Mouse (Mus musculus): ENCODE data around the gene Ube2e1. TPM values are rescaled to one million over a fixed set of nuclear protein-coding genes. Genes with fewer than 3 reads are reported as not detected.

Ube2e1 gene
- polyA plus RNA-seq, 1 experiment from 2014 or later = 41.1 TPM

GRCm38 (mm10) chr14:18301591-18301990, 30.1 kb downstream of the Ube2e1 start:
- H3K27ac ChIP-seq (ENCODE audit: low read depth, low read length) = no peak overlapping the region
- peaks cover 3% of the 10 kb centered on the region; the same call in 1 of the 2 replicates for H3K36me3 ChIP-seq (ENCODE audit: control insufficient read depth, insufficient read depth, low read length)
- ATAC-seq (replicated peaks; ENCODE audit: low FRiP score) (no peak), DNase-seq (ENCODE audit: low spot score) (no peak)
- no peaks in the 10 kb centered on the region for H3K27me3 ChIP-seq (replicated peaks; ENCODE audit: control insufficient read depth, insufficient read depth, low read length)
- H3K4me2 ChIP-seq = no peak overlapping the region
- H3K9ac ChIP-seq (ENCODE audit: low read depth, low read length) = no peak overlapping the region
- H3K9me3 ChIP-seq (ENCODE audit: control insufficient read depth, low read length) = no peaks in the 10 kb centered on the region
- no peaks in the 10 kb centered on the region; the same call in 1 of the 2 replicates for H3K4me1 ChIP-seq (replicated peaks; ENCODE audit: control insufficient read depth, insufficient read depth, low read length)
- 57% methylated on average over 3 of the region's 3 CpGs for WGBS
- no peak overlapping the region for H3K4me3 ChIP-seq (ENCODE audit: low read depth, low read length)

- no peak overlapping the region for H3K4me3 ChIP-seq (ENCODE audit: low read depth, low read length)
- DNase-seq (ENCODE audit: low spot score) (no peak), ATAC-seq (replicated peaks; ENCODE audit: low FRiP score) (no peak)
- H3K27me3 ChIP-seq (replicated peaks; ENCODE audit: control insufficient read depth, insufficient read depth, low read length) = no peaks in the 10 kb centered on the region
- WGBS = 91% methylated on average over 2 of the region's 2 CpGs
- H3K9ac ChIP-seq (ENCODE audit: low read depth, low read length) = no peak overlapping the region
- no peaks in the 10 kb centered on the region for H3K9me3 ChIP-seq (ENCODE audit: control insufficient read depth, low read length)
- H3K36me3 ChIP-seq (ENCODE audit: control insufficient read depth, insufficient read depth, low read length) = no peaks in the 10 kb centered on the region
- no peak overlapping the region for H3K27ac ChIP-seq (ENCODE audit: low read depth, low read length)
- no peaks in the 10 kb centered on the region; the same call in 1 of the 2 replicates for H3K4me1 ChIP-seq (replicated peaks; ENCODE audit: control insufficient read depth, insufficient read depth, low read length)
- H3K4me2 ChIP-seq = no peak overlapping the region
These were observed 31.0 kb downstream of the Ube2e1 start for GRCm38 (mm10) chr14:18300676-18301075.

GRCm38 (mm10) chr14:18298874-18299273, 32.8 kb downstream of the Ube2e1 start:
- Histone ChIP-seq H3K27ac (ENCODE audit: low read depth, low read length) (no peak overlapping the region), H3K4me1 (replicated peaks; ENCODE audit: control insufficient read depth, insufficient read depth, low read length) (no peaks in the 10 kb centered on the region; the same call in 1 of the 2 replicates), H3K9me3 (ENCODE audit: control insufficient read depth, low read length) (no peaks in the 10 kb centered on the region), H3K9ac (ENCODE audit: low read depth, low read length) (no peak overlapping the region), H3K36me3 (ENCODE audit: control insufficient read depth, insufficient read depth, low read length) (no peaks in the 10 kb centered on the region), H3K4me3 (ENCODE audit: low read depth, low read length) (no peak overlapping the region), H3K4me2 (no peak overlapping the region), H3K27me3 (replicated peaks; ENCODE audit: control insufficient read depth, insufficient read depth, low read length) (no peaks in the 10 kb centered on the region)
- WGBS = 80% methylated on average over 2 of the region's 2 CpGs
- DNase-seq (ENCODE audit: low spot score) (no peak), ATAC-seq (replicated peaks; ENCODE audit: low FRiP score) (no peak)

GRCm38 (mm10) chr14:18297441-18297840, 34.2 kb downstream of the Ube2e1 start:
- DNase-seq (ENCODE audit: low spot score) = no peak
- Histone ChIP-seq H3K4me2 (no peak overlapping the region), H3K27ac (ENCODE audit: low read depth, low read length) (no peak overlapping the region), H3K9me3 (ENCODE audit: control insufficient read depth, low read length) (no peaks in the 10 kb centered on the region), H3K4me1 (replicated peaks; ENCODE audit: control insufficient read depth, insufficient read depth, low read length) (no peaks in the 10 kb centered on the region; the same call in 1 of the 2 replicates), H3K36me3 (ENCODE audit: control insufficient read depth, insufficient read depth, low read length) (no peaks in the 10 kb centered on the region), H3K9ac (ENCODE audit: low read depth, low read length) (no peak overlapping the region), H3K4me3 (ENCODE audit: low read depth, low read length) (no peak overlapping the region), H3K27me3 (replicated peaks; ENCODE audit: control insufficient read depth, insufficient read depth, low read length) (no peaks in the 10 kb centered on the region)
- WGBS = 67% methylated on average over 2 of the region's 2 CpGs
- ATAC-seq (replicated peaks; ENCODE audit: low FRiP score) = no peak

- Histone ChIP-seq H3K9me3 (ENCODE audit: control insufficient read depth, low read length) (no peaks in the 10 kb centered on the region), H3K4me2 (no peak overlapping the region), H3K4me3 (ENCODE audit: low read depth, low read length) (no peak overlapping the region), H3K27ac (ENCODE audit: low read depth, low read length) (no peak overlapping the region), H3K27me3 (replicated peaks; ENCODE audit: control insufficient read depth, insufficient read depth, low read length) (no peaks in the 10 kb centered on the region), H3K9ac (ENCODE audit: low read depth, low read length) (no peak overlapping the region), H3K4me1 (replicated peaks; ENCODE audit: control insufficient read depth, insufficient read depth, low read length) (no peaks in the 10 kb centered on the region), H3K36me3 (ENCODE audit: control insufficient read depth, insufficient read depth, low read length) (no peaks in the 10 kb centered on the region)
- DNase-seq (ENCODE audit: low spot score) (no peak), ATAC-seq (replicated peaks; ENCODE audit: low FRiP score) (no peak)
- 77% methylated on average over 3 of the region's 3 CpGs for WGBS
These were observed 39.1 kb downstream of the Ube2e1 start for GRCm38 (mm10) chr14:18292578-18292977.

GRCm38 (mm10) chr14:18292111-18292510, 39.5 kb downstream of the Ube2e1 start:
- WGBS = 82% methylated on average over 3 of the region's 3 CpGs
- no peak overlapping the region for H3K27ac ChIP-seq (ENCODE audit: low read depth, low read length)
- no peak for ATAC-seq (replicated peaks; ENCODE audit: low FRiP score)

GRCm38 (mm10) chr14:18287391-18287790, 44.3 kb downstream of the Ube2e1 start:
- 80% methylated on average over 2 of the region's 2 CpGs for WGBS
- DNase-seq (ENCODE audit: low spot score) = no peak
- Histone ChIP-seq H3K27ac (ENCODE audit: low read depth, low read length) (no peak overlapping the region), H3K9ac (ENCODE audit: low read depth, low read length) (no peak overlapping the region), H3K4me3 (ENCODE audit: low read depth, low read length) (no peak overlapping the region), H3K4me1 (replicated peaks; ENCODE audit: control insufficient read depth, insufficient read depth, low read length) (no peaks in the 10 kb centered on the region), H3K27me3 (replicated peaks; ENCODE audit: control insufficient read depth, insufficient read depth, low read length) (no peaks in the 10 kb centered on the region), H3K4me2 (no peak overlapping the region), H3K36me3 (ENCODE audit: control insufficient read depth, insufficient read depth, low read length) (no peaks in the 10 kb centered on the region), H3K9me3 (ENCODE audit: control insufficient read depth, low read length) (no peaks in the 10 kb centered on the region)
- ATAC-seq (replicated peaks; ENCODE audit: low FRiP score) = no peak

More at GRCm38 (mm10) chr14:18292111-18292510, 39.5 kb downstream of the Ube2e1 start:
- Histone ChIP-seq H3K9ac (ENCODE audit: low read depth, low read length) (no peak overlapping the region), H3K4me3 (ENCODE audit: low read depth, low read length) (no peak overlapping the region), H3K9me3 (ENCODE audit: control insufficient read depth, low read length) (no peaks in the 10 kb centered on the region), H3K27me3 (replicated peaks; ENCODE audit: control insufficient read depth, insufficient read depth, low read length) (no peaks in the 10 kb centered on the region), H3K4me2 (no peak overlapping the region), H3K36me3 (ENCODE audit: control insufficient read depth, insufficient read depth, low read length) (no peaks in the 10 kb centered on the region), H3K4me1 (replicated peaks; ENCODE audit: control insufficient read depth, insufficient read depth, low read length) (no peaks in the 10 kb centered on the region)
- DNase-seq (ENCODE audit: low spot score) = no peak

GRCm38 (mm10) chr14:18286441-18286840, 45.2 kb downstream of the Ube2e1 start:
- H3K4me2 ChIP-seq = no peak overlapping the region
- H3K9me3 ChIP-seq (ENCODE audit: control insufficient read depth, low read length) = no peaks in the 10 kb centered on the region
- no peak overlapping the region for H3K27ac ChIP-seq (ENCODE audit: low read depth, low read length)
- ATAC-seq (replicated peaks; ENCODE audit: low FRiP score) = no peak
- DNase-seq (ENCODE audit: low spot score) = no peak
- H3K9ac ChIP-seq (ENCODE audit: low read depth, low read length) = no peak overlapping the region
- WGBS = 91% methylated on average over 2 of the region's 2 CpGs
- no peaks in the 10 kb centered on the region for H3K27me3 ChIP-seq (replicated peaks; ENCODE audit: control insufficient read depth, insufficient read depth, low read length)
- H3K4me3 ChIP-seq (ENCODE audit: low read depth, low read length) = no peak overlapping the region
- 0 out of 2 replicates have a peak, but pooled peaks cover 2% of the 10 kb centered on the region for H3K36me3 ChIP-seq (ENCODE audit: control insufficient read depth, insufficient read depth, low read length)
- H3K4me1 ChIP-seq (replicated peaks; ENCODE audit: control insufficient read depth, insufficient read depth, low read length) = no peaks in the 10 kb centered on the region

GRCm38 (mm10) chr14:18285476-18285875, 46.2 kb downstream of the Ube2e1 start:
- Histone ChIP-seq H3K27me3 (replicated peaks; ENCODE audit: control insufficient read depth, insufficient read depth, low read length) (no peaks in the 10 kb centered on the region), H3K4me1 (replicated peaks; ENCODE audit: control insufficient read depth, insufficient read depth, low read length) (no peaks in the 10 kb centered on the region), H3K9ac (ENCODE audit: low read depth, low read length) (no peak overlapping the region), H3K4me2 (no peak overlapping the region), H3K4me3 (ENCODE audit: low read depth, low read length) (no peak overlapping the region), H3K9me3 (ENCODE audit: control insufficient read depth, low read length) (no peaks in the 10 kb centered on the region), H3K27ac (ENCODE audit: low read depth, low read length) (no peak overlapping the region), H3K36me3 (ENCODE audit: control insufficient read depth, insufficient read depth, low read length) (0 out of 2 replicates have a peak, but pooled peaks cover 2% of the 10 kb centered on the region)
- 88% methylated on average over 3 of the region's 3 CpGs for WGBS
- DNase-seq (ENCODE audit: low spot score) (no peak), ATAC-seq (replicated peaks; ENCODE audit: low FRiP score) (no peak)

All from liver, embryonic 11.5 days (tissue).